Mouse (Mus musculus): ENCODE data around the gene Ccdc148.

Gene Ccdc148

DNA sequence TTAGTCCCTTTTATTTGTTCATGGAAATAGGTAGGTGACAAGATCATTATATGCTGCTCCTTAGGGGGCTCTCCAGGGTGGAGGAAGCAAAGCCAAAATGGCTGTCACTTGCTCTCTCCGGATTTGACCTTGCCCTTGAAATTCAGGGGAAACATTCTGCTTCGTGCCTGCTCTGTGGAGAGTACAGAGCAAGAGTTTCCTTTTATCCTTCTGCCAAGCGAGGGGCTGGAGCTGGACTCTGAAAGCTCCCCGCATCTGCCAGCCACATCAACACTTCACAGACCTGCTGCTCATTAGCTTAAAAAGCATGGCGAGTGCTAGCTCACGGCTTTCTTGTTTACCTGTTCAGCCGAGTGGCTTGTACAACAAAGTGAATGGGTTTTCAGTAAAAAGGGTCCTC is 373.1 kb downstream of the Ccdc148 start:
- no peak for DNase-seq (ENCODE audit: extremely low read depth, low read depth, low spot score)

DNA sequence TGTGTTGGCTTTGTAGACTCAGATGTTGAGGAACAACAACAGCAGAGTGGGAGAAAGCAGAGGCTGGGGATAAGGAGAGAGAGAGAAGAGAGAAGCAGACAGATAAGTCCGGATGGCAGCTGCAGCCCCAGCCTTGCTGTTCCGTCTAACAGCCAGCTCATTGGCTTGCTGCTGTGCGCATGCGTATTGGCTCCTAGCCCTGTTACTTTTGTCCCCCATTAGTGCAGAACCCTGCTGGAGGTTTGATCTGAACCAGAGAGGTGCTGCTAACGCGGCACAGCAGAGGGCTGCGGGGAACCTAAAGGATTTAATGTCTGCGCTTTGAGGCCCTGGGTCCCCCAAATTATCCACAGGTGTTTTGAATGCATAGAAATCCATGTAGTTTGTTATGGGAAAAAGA is 373.8 kb downstream of the Ccdc148 start:
- DNase-seq (ENCODE audit: extremely low read depth, low read depth, low spot score): no peak

GRCm38 (mm10) chr2:58786177-58786576 is 374.3 kb downstream of the Ccdc148 start:
- no peak for DNase-seq (ENCODE audit: extremely low read depth, low read depth, low spot score)

GRCm38 (mm10) chr2:58783526-58783925 is 377.0 kb downstream of the Ccdc148 start:
- DNase-seq (ENCODE audit: extremely low read depth, low read depth, low spot score): no peak

- no peak for DNase-seq (ENCODE audit: extremely low read depth, low read depth, low spot score)
These were observed 381.4 kb downstream of the Ccdc148 start for GRCm38 (mm10) chr2:58778986-58779495.

DNA sequence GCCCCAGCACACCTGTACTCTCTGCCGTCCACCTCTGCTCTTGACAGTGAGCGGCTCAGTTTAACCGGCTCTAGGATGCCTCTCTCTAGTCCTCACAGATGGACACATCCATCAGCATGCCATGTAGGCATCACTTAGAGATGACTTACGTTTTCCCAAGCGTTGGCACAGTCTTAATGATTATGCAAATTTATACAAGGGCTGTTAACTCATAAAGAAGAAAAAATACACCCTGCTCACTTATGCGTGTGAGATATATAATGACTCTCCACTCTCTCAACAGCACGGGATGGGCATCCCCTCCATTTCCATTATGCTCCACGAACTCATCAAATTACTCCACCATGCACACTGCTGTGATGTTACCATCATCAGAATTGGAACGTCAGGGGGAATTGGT is 386.6 kb downstream of the Ccdc148 start:
- no peak for DNase-seq (ENCODE audit: extremely low read depth, low read depth, low spot score)

All from fat pad, adult 2 months (tissue).